In the genomic region with DNA sequence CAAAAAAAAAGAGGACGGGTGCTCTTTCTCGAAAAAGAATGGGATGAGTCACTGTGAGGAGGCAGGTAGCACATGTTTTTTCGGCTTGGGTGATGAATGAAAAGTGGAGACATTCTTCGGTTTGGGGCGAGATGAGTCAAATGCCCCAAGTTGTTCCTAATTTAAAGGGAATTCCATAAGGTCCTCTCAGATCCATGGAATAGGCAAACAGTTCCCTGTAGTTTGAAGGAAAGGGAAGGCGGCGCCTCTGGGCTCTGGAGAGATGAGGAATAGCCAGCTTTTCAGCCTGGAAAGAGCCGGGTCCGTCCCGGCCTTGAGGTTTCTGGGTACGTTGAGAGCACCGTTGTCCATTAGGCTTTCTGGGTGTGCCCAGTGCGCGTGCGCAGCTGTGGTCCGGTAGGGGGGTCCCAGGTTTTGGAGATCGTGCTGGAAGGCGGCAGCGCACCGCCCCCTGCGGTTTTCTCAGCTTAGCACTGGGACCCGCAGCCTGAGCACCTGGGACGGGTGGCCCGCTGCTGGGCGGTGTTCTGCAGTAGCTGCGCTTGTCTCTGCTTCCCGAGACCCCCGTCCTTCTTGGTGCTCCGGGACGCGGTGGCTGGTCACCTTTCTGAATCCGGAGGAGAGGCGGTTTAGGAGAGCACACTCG, we compare ENCODE assay signal across 8 mouse cellular contexts. TPM values are rescaled to one million over a fixed set of nuclear protein-coding genes. Genes with fewer than 3 reads are reported as not detected.
DNase-seq lines count a peak whose midpoint lies in the region; ATAC-seq and TF ChIP-seq lines count a peak whose summit lies in the region.

A gene (plus strand): TSS at position 394 of the 646 bp plus-strand sequence.

- peaks cover 16% of the 10 kb centered on the region for H3K4me1 ChIP-seq in brown adipose tissue, adult 24 weeks (ENCODE audit: control insufficient read depth, insufficient read depth, insufficient read length, low read length)
- peaks cover 11% of the 10 kb centered on the region; the same call in 1 of the 2 replicates for H3K4me1 ChIP-seq in forebrain, postnatal 0 days (ENCODE audit: insufficient read depth)
- H3K4me1 ChIP-seq in intestine, postnatal 0 days (replicated peaks; ENCODE audit: control insufficient read depth, insufficient read depth, low read length), result peaks cover 17% of the 10 kb centered on the region
- H3K4me1 ChIP-seq in liver, embryonic 11.5 days (replicated peaks; ENCODE audit: control insufficient read depth, insufficient read depth, low read length), result peaks cover 26% of the 10 kb centered on the region
- peaks cover 43% of the 10 kb centered on the region for H3K4me1 ChIP-seq in neural tube, embryonic 13.5 days (replicated peaks)

- H3K4me2 ChIP-seq in forebrain, postnatal 0 days (ENCODE audit: low read depth), result peak within 1 kb of the TSS; percentile 98
- H3K4me2 ChIP-seq in intestine, postnatal 0 days (replicated peaks; ENCODE audit: low read depth), result peak within 1 kb of the TSS; percentile 95
- peak within 1 kb of the TSS; percentile 83 for H3K4me2 ChIP-seq in liver, embryonic 11.5 days
- H3K4me2 ChIP-seq in neural tube, embryonic 13.5 days, result peak within 1 kb of the TSS; percentile 96

- 2% methylated on average over 34 of the region's 34 CpGs for WGBS in forebrain, postnatal 0 days
- WGBS in intestine, postnatal 0 days, result under 1% methylated on average over 34 of the region's 34 CpGs
- WGBS in liver, embryonic 11.5 days, result under 1% methylated on average over 34 of the region's 34 CpGs
- 1% methylated on average over 34 of the region's 34 CpGs for WGBS in neural tube, embryonic 13.5 days

- peak within 1 kb of the TSS; percentile 76 for H3K27ac ChIP-seq in brown adipose tissue, adult 24 weeks (replicated peaks; ENCODE audit: low read depth, low read length)
- peak within 1 kb of the TSS; percentile 67 for H3K27ac ChIP-seq in forebrain, postnatal 0 days (ENCODE audit: low read depth, low read length)
- peak within 1 kb of the TSS; percentile 77 for H3K27ac ChIP-seq in intestine, postnatal 0 days (ENCODE audit: low read depth, low read length)
- peak within 1 kb of the TSS; percentile 17 for H3K27ac ChIP-seq in liver, embryonic 11.5 days (ENCODE audit: low read depth, low read length)
- H3K27ac ChIP-seq in neural tube, embryonic 13.5 days (replicated peaks), result peak within 1 kb of the TSS; percentile 49

- no peaks in the 10 kb centered on the region; the same call in 1 of the 2 replicates for H3K27me3 ChIP-seq in forebrain, postnatal 0 days (ENCODE audit: insufficient read depth, low read length)
- H3K27me3 ChIP-seq in intestine, postnatal 0 days (replicated peaks; ENCODE audit: control insufficient read depth, insufficient read depth, low read length), result peaks cover 14% of the 10 kb centered on the region; the same call in 1 of the 2 replicates
- peaks cover 29% of the 10 kb centered on the region for H3K27me3 ChIP-seq in liver, embryonic 11.5 days (replicated peaks; ENCODE audit: control insufficient read depth, insufficient read depth, low read length)
- H3K27me3 ChIP-seq in neural tube, embryonic 13.5 days, result peaks cover 16% of the 10 kb centered on the region

- peak within 1 kb of the TSS; percentile 81 for H3K4me3 ChIP-seq in brown adipose tissue, adult 24 weeks (ENCODE audit: insufficient read depth, low read depth, low read length)
- H3K4me3 ChIP-seq in forebrain, postnatal 0 days (ENCODE audit: low read depth, low read length), result peak within 1 kb of the TSS; percentile 66
- peak within 1 kb of the TSS; percentile 74 for H3K4me3 ChIP-seq in intestine, postnatal 0 days (ENCODE audit: low read depth, low read length)
- peak within 1 kb of the TSS; percentile 57 for H3K4me3 ChIP-seq in liver, embryonic 11.5 days (ENCODE audit: low read depth, low read length)
- H3K4me3 ChIP-seq in neural tube, embryonic 13.5 days, result peak within 1 kb of the TSS; percentile 72

- peak; percentile 51 to 54 for DNase-seq in lung, adult 18-20 months
- DNase-seq in lung, postnatal 25 days (ENCODE audit: low spot score), result no peak
- DNase-seq in forebrain, postnatal 0 days, result peak; percentile 76
- DNase-seq in liver, embryonic 11.5 days (ENCODE audit: low spot score), result peak; percentile 64
- peak; percentile 76 for DNase-seq in thymus, postnatal 4 days

- peak within 1 kb of the TSS; percentile 74 for H3K9ac ChIP-seq in forebrain, postnatal 0 days
- peak within 1 kb of the TSS; percentile 64 for H3K9ac ChIP-seq in intestine, postnatal 0 days (ENCODE audit: low read depth, low read length)
- H3K9ac ChIP-seq in liver, embryonic 11.5 days (ENCODE audit: low read depth, low read length), result peak within 1 kb of the TSS; percentile 49
- peak within 1 kb of the TSS; percentile 81 for H3K9ac ChIP-seq in neural tube, embryonic 13.5 days

- H3K9me3 ChIP-seq in forebrain, postnatal 0 days (ENCODE audit: low read length), result no peaks in the 10 kb centered on the region
- no peaks in the 10 kb centered on the region for H3K9me3 ChIP-seq in intestine, postnatal 0 days (ENCODE audit: control insufficient read depth)
- no peaks in the 10 kb centered on the region for H3K9me3 ChIP-seq in liver, embryonic 11.5 days (ENCODE audit: control insufficient read depth, low read length)
- H3K9me3 ChIP-seq in neural tube, embryonic 13.5 days, result no peaks in the 10 kb centered on the region

- no peaks in the 10 kb centered on the region for H3K36me3 ChIP-seq in forebrain, postnatal 0 days (ENCODE audit: insufficient read depth)
- H3K36me3 ChIP-seq in intestine, postnatal 0 days (ENCODE audit: control insufficient read depth, insufficient read depth), result no peaks in the 10 kb centered on the region
- H3K36me3 ChIP-seq in liver, embryonic 11.5 days (ENCODE audit: control insufficient read depth, insufficient read depth, low read length), result no peaks in the 10 kb centered on the region
- no peaks in the 10 kb centered on the region for H3K36me3 ChIP-seq in neural tube, embryonic 13.5 days

- TF ChIP-seq CTCF in forebrain, postnatal 0 days (IDR thresholded peaks at IDR 0.05; ENCODE audit: low read depth), result peak; percentile 50
- TF ChIP-seq CTCF in intestine, postnatal 0 days (IDR thresholded peaks at IDR 0.05; ENCODE audit: low read depth), result peak; percentile 44

- ATAC-seq in forebrain, postnatal 0 days, result peak; percentile 10
- ATAC-seq in intestine, postnatal 0 days, result no peak
- ATAC-seq in liver, embryonic 11.5 days (replicated peaks; ENCODE audit: low FRiP score), result no peak
- ATAC-seq in neural tube, embryonic 13.5 days (ENCODE audit: low read depth), result peak; percentile 27

RNA-seq across cellular contexts. Expression of the gene that starts here (rescaled TPM):
- 0.24 TPM in 1 of 2 replicates, not detected in the other for polyA plus RNA-seq in brown adipose tissue, adult 24 weeks (2012; ENCODE audit: insufficient read depth, insufficient read length, missing spikeins)
- 17.5 and 17.8 TPM in 2 replicates for total RNA-seq in forebrain, postnatal 0 days (2014; rRNA removed)
- 5.6 and 7.2 TPM in 2 replicates for polyA plus RNA-seq in forebrain, postnatal 0 days (2015; fragmentation: Nextera tagmentation; extraction: Ambion mirVana)
- 0.31 and 0.40 TPM in 2 replicates for polyA plus RNA-seq in intestine, postnatal 0 days (2015; fragmentation: Nextera tagmentation; extraction: Ambion mirVana)
- 1.5 and 1.6 TPM in 2 replicates for polyA plus RNA-seq in liver, embryonic 11.5 days (2014; fragmentation: Nextera tagmentation; extraction: Ambion mirVana)
- 5.4 and 7.1 TPM in 2 replicates for polyA plus RNA-seq in neural tube, embryonic 13.5 days (2015; fragmentation: Nextera tagmentation; extraction: Ambion mirVana)

Comparison
In these comparisons a context has a peak if more than half of its experiments do, and no peak if none do; other contexts are left out.
1. H3K27ac ChIP-seq: peak in every context shown above with its lines; median percentile 77 in intestine, postnatal 0 days; 76 in brown adipose tissue, adult 24 weeks; 67 in forebrain, postnatal 0 days; 49 in neural tube, embryonic 13.5 days; 17 in liver, embryonic 11.5 days.
2. ATAC-seq: peak in forebrain, postnatal 0 days (single experiment) and neural tube, embryonic 13.5 days (single experiment); none in intestine, postnatal 0 days (single experiment) and liver, embryonic 11.5 days (single experiment).
3. Peak in every context shown above with its lines, with median percentiles within 50 percentile points of each other: H3K4me3 ChIP-seq, H3K4me2 ChIP-seq and H3K9ac ChIP-seq.